Mouse (Mus musculus) G1E (cell line): Measurements from ENCODE around the gene Nsf.

Experiments
- CTCF ChIP-seq: IDR thresholded peaks from 2 replicates; pipeline ENCODE4 v1.5.1; 2012; ENCODE audit warnings: low read depth, low read length, inconsistent platforms, mixed read lengths
- GATA1 ChIP-seq: IDR thresholded peaks from 2 replicates; pipeline ENCODE4 v1.6.1; 2012; ENCODE audit warnings: borderline replicate concordance, low read length, inconsistent platforms, mixed read lengths

DNA sequence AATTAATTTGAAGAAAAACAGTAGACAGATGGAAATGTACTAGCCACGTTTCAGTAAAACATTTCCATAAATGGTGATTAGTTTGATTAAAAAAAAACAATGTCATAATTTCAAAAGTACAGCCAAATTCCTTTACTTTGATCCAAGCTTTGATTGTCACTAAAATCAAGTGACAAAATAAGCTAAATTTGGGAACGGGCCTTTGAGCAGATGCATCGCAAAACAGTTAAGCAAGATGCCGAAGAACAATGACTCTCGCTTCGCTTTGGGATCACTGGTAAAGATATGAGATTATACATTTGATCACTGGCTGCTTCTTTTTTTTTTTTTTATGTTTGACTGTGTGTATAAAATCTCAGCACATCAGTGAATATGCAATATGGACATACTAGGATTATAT is 20.0 kb downstream of the Nsf start:
- TF ChIP-seq CTCF = no peak
- TF ChIP-seq GATA1 = no peak
